Mouse (Mus musculus) ES-E14 (cell line): ENCODE data around the gene Stx16. TPM values are rescaled to one million over a fixed set of nuclear protein-coding genes. Genes with fewer than 3 reads are reported as not detected.

Source experiments
- DNase-seq: peaks from one replicate; pipeline ENCODE4 v3.0.0-alpha.2; 2013; ENCODE audit warnings: low read depth, low spot score
- H3K27ac ChIP-seq: 2 replicates; pipeline ENCODE4 v1.5.1; 2012; ENCODE audit warnings: low read depth, mild to moderate bottlenecking, low read length, moderate library complexity, mixed read lengths; ENCODE audit not compliant: poor library complexity, insufficient read depth, severe bottlenecking
- H3K36me3 ChIP-seq: 2 replicates; pipeline ENCODE4 v1.6.1; 2012; ENCODE audit warnings: mild to moderate bottlenecking, low read length, moderate library complexity, mixed read lengths; ENCODE audit not compliant: control insufficient read depth, poor library complexity, insufficient read depth, severe bottlenecking
- H3K4me1 ChIP-seq, 2 experiments: fragments of 150-350 bp in 1 of 2; sonication (generic) in 1 of 2; 2 replicates each; pipeline ENCODE4 v1.6.1; 2012; ENCODE audit warnings: low read length in 2 of 2, mild to moderate bottlenecking in 1 of 2, mixed read lengths in 1 of 2; ENCODE audit not compliant: control insufficient read depth in 2 of 2, insufficient read depth in 2 of 2, poor library complexity in 1 of 2
- H3K4me3 ChIP-seq, 2 experiments: fragments of 150-350 bp in 1 of 2; sonication (generic) in 1 of 2; 2 replicates each; pipeline ENCODE4 v1.5.1; 2012; ENCODE audit warnings: low read length in 2 of 2, low read depth in 1 of 2, mild to moderate bottlenecking in 1 of 2, mixed read lengths in 1 of 2; ENCODE audit not compliant: insufficient read depth in 1 of 2, poor library complexity in 1 of 2, severe bottlenecking in 1 of 2
- H3K9ac ChIP-seq: 2 replicates; pipeline ENCODE4 v1.6.1; 2012; ENCODE audit warnings: low read depth, mild to moderate bottlenecking, low read length, mixed read lengths; ENCODE audit not compliant: poor library complexity, insufficient read depth, severe bottlenecking
- H3K9me3 ChIP-seq: fragments of 150-350 bp; sonication (generic); 2 replicates; pipeline ENCODE4 v1.6.1; 2012; ENCODE audit warnings: low read depth, mild to moderate bottlenecking, low read length; ENCODE audit not compliant: control insufficient read depth, insufficient read depth
- CHD2 ChIP-seq: IDR thresholded peaks from 2 replicates; pipeline ENCODE4 v1.6.1; 2014; ENCODE audit warnings: mild to moderate bottlenecking, low read depth, low read length, inconsistent platforms
- HCFC1 ChIP-seq: IDR thresholded peaks from 2 replicates; pipeline ENCODE4 v1.6.1; 2012; ENCODE audit warnings: low read length, inconsistent platforms, borderline replicate concordance; ENCODE audit not compliant: insufficient read depth
- MAFK ChIP-seq: IDR thresholded peaks from 2 replicates; pipeline ENCODE4 v1.6.1; 2014; ENCODE audit warnings: mild to moderate bottlenecking, low read depth, low read length, inconsistent platforms; ENCODE audit not compliant: insufficient read depth
- ZC3H11A ChIP-seq: IDR thresholded peaks from 2 replicates; pipeline ENCODE4 v1.6.1; 2012; ENCODE audit warnings: low read depth, mild to moderate bottlenecking, inconsistent platforms, low read length, borderline replicate concordance
- ZNF384 ChIP-seq: IDR thresholded peaks from 2 replicates; pipeline ENCODE4 v1.6.1; 2012; ENCODE audit warnings: low read depth, low read length, inconsistent platforms
- in situ Hi-C, 2 experiments: fragments of 600-800 bp; cut with MboI; formaldehyde crosslinking; loops; one replicate each; pipeline ENCODE4 v1.15.1; 2025; ENCODE audit warnings: low sequenced_read_pairs in 2 of 2, inconsistent platforms in 1 of 2; ENCODE audit not compliant: unreplicated experiment in 2 of 2
- total RNA-seq: library from RNA; depleted of rRNA; stranded (reverse); fragments of 300-350 nt; gene quantifications from 2 replicates; pipeline ENCODE4 v1.2.3, GENCODE M21; 2012

Gene Stx16
- total RNA-seq, 1 experiment: 31.4 TPM

GRCm38 (mm10) chr2:174049481-174050338 is 26.4 kb upstream of the Stx16 start:
- TF ChIP-seq HCFC1 (no peak), ZC3H11A (no peak), CHD2 (no peak), MAFK (no peak), ZNF384 (no peak)
- Histone ChIP-seq H3K27ac (no peak overlapping the region), H3K9ac (no peak overlapping the region), H3K9me3 (no peaks in the 10 kb centered on the region), H3K4me1 (peaks cover 6 to 9% of the 10 kb centered on the region in 2 experiments; a peak in 3 of 4 replicates), H3K4me3 (no peak overlapping the region), H3K36me3 (no peaks in the 10 kb centered on the region)
- in situ Hi-C loops: no loop called here
- DNase-seq: peak; percentile 28

GRCm38 (mm10) chr2:174050339-174050685 is 25.8 kb upstream of the Stx16 start:
- no peak overlapping the region for H3K4me3 ChIP-seq
- H3K9me3 ChIP-seq: no peaks in the 10 kb centered on the region
- no peak overlapping the region for H3K9ac ChIP-seq
- no peak overlapping the region for H3K27ac ChIP-seq
- TF ChIP-seq ZNF384: no peak
- no peak for TF ChIP-seq CHD2
- no peak for TF ChIP-seq MAFK
- no peak for TF ChIP-seq HCFC1
- TF ChIP-seq ZC3H11A: no peak
- in situ Hi-C loops: no loop called here
- peaks cover 6 to 9% of the 10 kb centered on the region in 2 experiments; a peak in 3 of 4 replicates for H3K4me1 ChIP-seq
- no peak for DNase-seq
- no peaks in the 10 kb centered on the region for H3K36me3 ChIP-seq

GRCm38 (mm10) chr2:174051081-174051481 is 25.0 kb upstream of the Stx16 start:
- H3K4me1 ChIP-seq: peaks cover 6 to 9% of the 10 kb centered on the region in 2 experiments; a peak in 3 of 4 replicates
- no peaks in the 10 kb centered on the region for H3K9me3 ChIP-seq
- no peak overlapping the region for H3K27ac ChIP-seq
- no peak overlapping the region for H3K9ac ChIP-seq
- H3K4me3 ChIP-seq: peak overlapping the region in 1 of 2 experiments; percentile 10; a peak in 1 of 4 replicates
- TF ChIP-seq ZC3H11A: no peak
- no peak for TF ChIP-seq ZNF384
- no peak for TF ChIP-seq HCFC1
- no peak for TF ChIP-seq CHD2
- no peak for TF ChIP-seq MAFK
- no peaks in the 10 kb centered on the region for H3K36me3 ChIP-seq
- no peak for DNase-seq
- in situ Hi-C loops: no loop called here

GRCm38 (mm10) chr2:174054496-174054895 is 21.6 kb upstream of the Stx16 start:
- Histone ChIP-seq H3K4me3 (no peak overlapping the region), H3K9me3 (no peaks in the 10 kb centered on the region), H3K4me1 (peaks cover 6% of the 10 kb centered on the region in 2 experiments; a peak in 3 of 4 replicates), H3K9ac (no peak overlapping the region), H3K27ac (no peak overlapping the region), H3K36me3 (no peaks in the 10 kb centered on the region)
- in situ Hi-C loops: no loop called here
- TF ChIP-seq ZNF384: no peak
- no peak for TF ChIP-seq MAFK
- TF ChIP-seq HCFC1: no peak
- no peak for TF ChIP-seq CHD2
- TF ChIP-seq ZC3H11A: no peak
- DNase-seq: no peak
